Mouse (Mus musculus): ENCODE data around the gene Atg4a-ps. TPM values are rescaled to one million over a fixed set of nuclear protein-coding genes. Genes with fewer than 3 reads are reported as not detected.

Gene Atg4a-ps
- total and polyA plus RNA-seq, 2 experiments from 2014 or later: not detected

DNA sequence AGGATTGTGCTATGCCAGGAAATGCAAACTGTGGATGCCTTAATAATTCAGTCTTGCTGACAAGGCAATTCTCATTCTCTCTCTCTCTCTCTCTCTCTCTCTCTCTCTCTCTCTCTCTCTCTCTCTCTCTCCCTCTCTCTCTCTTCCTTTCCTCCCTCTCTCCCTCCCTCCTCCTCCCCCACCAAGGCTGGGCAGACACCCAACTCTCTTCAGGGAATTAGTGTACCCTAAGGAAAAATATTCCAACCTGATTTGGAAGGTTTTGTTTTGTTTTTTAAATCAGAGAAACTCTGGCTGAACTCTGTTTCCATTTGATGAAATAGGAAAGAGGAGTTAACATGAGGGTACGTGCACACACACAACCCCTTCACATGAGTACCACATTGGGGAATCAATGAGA is 44.3 kb downstream of the Atg4a-ps start:
- Histone ChIP-seq H3K4me3 (ENCODE audit: low read depth, low read length) (no peak overlapping the region), H3K9ac (replicated peaks; ENCODE audit: low read length, poor library complexity, severe bottlenecking) (no peak overlapping the region), H3K27ac (ENCODE audit: low read depth, low read length) (no peak overlapping the region), H3K9me3 (ENCODE audit: low read length) (no peaks in the 10 kb centered on the region), H3K4me1 (ENCODE audit: insufficient read depth, low read length) (no peaks in the 10 kb centered on the region), H3K4me2 (ENCODE audit: low read depth, low read length, poor library complexity, severe bottlenecking) (no peak overlapping the region), H3K27me3 (ENCODE audit: insufficient read depth, low read length) (no peaks in the 10 kb centered on the region), H3K36me3 (ENCODE audit: insufficient read depth, low read length) (no peaks in the 10 kb centered on the region)
- no peak for DNase-seq (ENCODE audit: low spot score)
- WGBS: 65% methylated on average over 1 of the region's 1 CpGs
- TF ChIP-seq CTCF (IDR thresholded peaks at IDR 0.05): no peak
- ATAC-seq (ENCODE audit: low FRiP score): no peak

DNA sequence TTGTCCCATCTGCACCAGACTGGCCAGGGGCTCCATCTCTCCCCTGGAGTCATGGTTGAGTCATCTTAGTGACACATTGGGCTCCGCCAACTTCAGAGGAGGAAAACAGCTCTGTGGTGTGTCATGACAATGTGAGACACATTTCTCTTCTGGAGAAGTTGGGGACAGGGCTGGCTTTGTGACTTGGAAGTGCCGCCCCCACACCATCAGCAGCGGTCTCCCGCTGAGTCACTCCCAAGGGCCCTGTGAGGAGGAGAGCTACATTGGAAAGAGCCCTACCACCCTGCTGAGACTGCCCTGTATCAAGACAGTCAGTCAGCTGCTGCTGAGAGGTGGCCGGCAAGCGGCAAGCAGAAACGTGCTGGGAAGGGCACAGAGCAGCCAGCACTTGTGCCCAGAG is 44.9 kb downstream of the Atg4a-ps start:
- TF ChIP-seq CTCF (IDR thresholded peaks at IDR 0.05): no peak
- Histone ChIP-seq H3K4me3 (ENCODE audit: low read depth, low read length) (no peak overlapping the region), H3K27me3 (ENCODE audit: insufficient read depth, low read length) (no peaks in the 10 kb centered on the region), H3K36me3 (ENCODE audit: insufficient read depth, low read length) (no peaks in the 10 kb centered on the region), H3K27ac (ENCODE audit: low read depth, low read length) (no peak overlapping the region), H3K4me2 (ENCODE audit: low read depth, low read length, poor library complexity, severe bottlenecking) (no peak overlapping the region), H3K4me1 (ENCODE audit: insufficient read depth, low read length) (no peaks in the 10 kb centered on the region), H3K9ac (replicated peaks; ENCODE audit: low read length, poor library complexity, severe bottlenecking) (no peak overlapping the region), H3K9me3 (ENCODE audit: low read length) (no peaks in the 10 kb centered on the region)
- no peak for ATAC-seq (ENCODE audit: low FRiP score)
- WGBS: 43% methylated on average over 7 of the region's 7 CpGs
- DNase-seq (ENCODE audit: low spot score): no peak

DNA sequence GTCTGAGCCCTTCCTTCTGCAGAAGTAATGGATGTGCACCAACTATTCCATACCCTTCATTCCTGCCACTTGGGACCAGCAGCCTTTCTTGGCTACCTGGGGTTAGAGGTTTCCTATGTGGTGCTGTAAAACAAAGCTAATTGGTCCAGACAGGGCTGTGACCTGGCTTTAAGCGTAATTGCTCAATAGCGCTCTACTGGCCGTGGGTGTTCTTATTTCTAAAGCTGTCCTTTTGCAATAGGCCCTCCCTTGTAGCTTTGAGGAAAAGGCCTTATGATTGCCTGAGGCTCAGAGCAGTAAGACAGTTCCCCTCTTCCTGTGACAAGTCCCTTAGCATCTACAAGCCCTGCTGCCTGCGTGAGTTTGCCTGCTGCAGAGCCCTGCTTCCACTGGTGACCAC is 48.3 kb downstream of the Atg4a-ps start:
- no peak overlapping the region for H3K4me2 ChIP-seq (ENCODE audit: low read depth, low read length, poor library complexity, severe bottlenecking)
- H3K36me3 ChIP-seq (ENCODE audit: insufficient read depth, low read length): no peaks in the 10 kb centered on the region
- no peak for DNase-seq (ENCODE audit: low spot score)
- no peak overlapping the region for H3K9ac ChIP-seq (replicated peaks; ENCODE audit: low read length, poor library complexity, severe bottlenecking)
- no peak overlapping the region for H3K27ac ChIP-seq (ENCODE audit: low read depth, low read length)
- H3K4me3 ChIP-seq (ENCODE audit: low read depth, low read length): no peak overlapping the region
- no peaks in the 10 kb centered on the region for H3K9me3 ChIP-seq (ENCODE audit: low read length)
- WGBS: 83% methylated on average over 4 of the region's 4 CpGs
- H3K4me1 ChIP-seq (ENCODE audit: insufficient read depth, low read length): no peaks in the 10 kb centered on the region
- ATAC-seq (ENCODE audit: low FRiP score): no peak
- no peaks in the 10 kb centered on the region for H3K27me3 ChIP-seq (ENCODE audit: insufficient read depth, low read length)
- no peak for TF ChIP-seq CTCF (IDR thresholded peaks at IDR 0.05)

DNA sequence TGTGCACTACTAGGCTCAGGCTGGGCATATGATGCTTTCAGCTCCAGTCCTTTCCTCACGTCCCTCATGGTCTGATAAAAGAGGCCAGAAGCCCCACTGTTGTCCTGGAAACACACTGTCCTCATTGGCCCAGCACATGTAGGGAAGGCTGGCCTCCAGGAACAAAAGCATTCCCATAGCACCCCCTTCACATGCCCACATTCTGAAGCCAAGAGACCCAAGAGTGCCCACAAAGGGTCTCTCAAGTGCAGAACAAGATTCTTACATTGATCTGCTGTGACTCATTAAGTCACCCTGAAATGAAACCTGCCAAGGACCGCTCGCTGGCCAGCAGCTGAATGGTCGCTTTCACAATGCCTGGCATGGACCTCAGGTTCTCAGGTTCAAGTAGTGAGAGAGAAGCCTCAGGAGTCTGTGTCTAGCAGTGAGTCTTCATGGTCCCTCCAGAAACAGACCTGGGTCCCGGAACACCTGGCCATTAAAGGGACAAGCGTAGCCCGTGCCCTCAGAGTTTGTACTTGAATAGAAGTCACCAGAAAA is 50.5 kb downstream of the Atg4a-ps start:
- no peak overlapping the region for H3K9ac ChIP-seq (replicated peaks; ENCODE audit: low read length, poor library complexity, severe bottlenecking)
- H3K9me3 ChIP-seq (ENCODE audit: low read length): no peaks in the 10 kb centered on the region
- TF ChIP-seq CTCF (IDR thresholded peaks at IDR 0.05): no peak
- H3K4me3 ChIP-seq (ENCODE audit: low read depth, low read length): no peak overlapping the region
- H3K4me1 ChIP-seq (ENCODE audit: insufficient read depth, low read length): no peaks in the 10 kb centered on the region
- 82% methylated on average over 7 of the region's 7 CpGs for WGBS
- H3K36me3 ChIP-seq (ENCODE audit: insufficient read depth, low read length): no peaks in the 10 kb centered on the region
- no peak for ATAC-seq (ENCODE audit: low FRiP score)
- H3K4me2 ChIP-seq (ENCODE audit: low read depth, low read length, poor library complexity, severe bottlenecking): no peak overlapping the region
- H3K27ac ChIP-seq (ENCODE audit: low read depth, low read length): no peak overlapping the region
- no peak for DNase-seq (ENCODE audit: low spot score)
- H3K27me3 ChIP-seq (ENCODE audit: insufficient read depth, low read length): no peaks in the 10 kb centered on the region

Small RNA genes lying within 50 kb of the gene (microRNA-seq; reads per million reads assigned to microRNA genes)
- gene Gm25325 (ENCODE audit: borderline number of aligned reads): not detected

Other genes starting within 250 kb of the Atg4a-ps start
- gene Syt6, start 70.8 kb downstream of the Atg4a-ps start, total RNA-seq (2014; rRNA removed): 29.5 and 30.7 TPM in 2 replicates
- 9.0 and 10.0 TPM in 2 replicates for gene Syt6, start 70.8 kb downstream of the Atg4a-ps start, polyA plus RNA-seq (2015; fragmentation: Nextera tagmentation; extraction: Ambion mirVana)
- gene Olfml3, start 91.9 kb upstream of the Atg4a-ps start, total RNA-seq (2014; rRNA removed): 7.5 and 9.0 TPM in 2 replicates
- 7.0 and 8.9 TPM in 2 replicates for gene Olfml3, start 91.9 kb upstream of the Atg4a-ps start, polyA plus RNA-seq (2015; fragmentation: Nextera tagmentation; extraction: Ambion mirVana)
- not detected in 2 replicates for gene Gm10964, start 93.3 kb upstream of the Atg4a-ps start, total RNA-seq (2014; rRNA removed)
- not detected in 2 replicates for gene Gm10964, start 93.3 kb upstream of the Atg4a-ps start, polyA plus RNA-seq (2015; fragmentation: Nextera tagmentation; extraction: Ambion mirVana)
- gene Hipk1, start 145.5 kb upstream of the Atg4a-ps start, total RNA-seq (2014; rRNA removed): 59.8 and 77.2 TPM in 2 replicates
- 7.2 and 7.7 TPM in 2 replicates for gene Hipk1, start 145.5 kb upstream of the Atg4a-ps start, polyA plus RNA-seq (2015; fragmentation: Nextera tagmentation; extraction: Ambion mirVana)
- 4.3 and 6.9 TPM in 2 replicates for gene Dclre1b, start 163.4 kb upstream of the Atg4a-ps start, total RNA-seq (2014; rRNA removed)
- 16.2 and 17.5 TPM in 2 replicates for gene Dclre1b, start 163.4 kb upstream of the Atg4a-ps start, polyA plus RNA-seq (2015; fragmentation: Nextera tagmentation; extraction: Ambion mirVana)
- 27.9 and 28.2 TPM in 2 replicates for gene Ap4b1, start 163.5 kb upstream of the Atg4a-ps start, total RNA-seq (2014; rRNA removed)
- 16.2 and 18.2 TPM in 2 replicates for gene Ap4b1, start 163.5 kb upstream of the Atg4a-ps start, polyA plus RNA-seq (2015; fragmentation: Nextera tagmentation; extraction: Ambion mirVana)
- 0.47 and 3.2 TPM in 2 replicates for gene Gm43064, start 163.5 kb upstream of the Atg4a-ps start, total RNA-seq (2014; rRNA removed)
- 0.09 and 0.35 TPM in 2 replicates for gene Gm43064, start 163.5 kb upstream of the Atg4a-ps start, polyA plus RNA-seq (2015; fragmentation: Nextera tagmentation; extraction: Ambion mirVana)
- gene Bcl2l15, start 186.5 kb upstream of the Atg4a-ps start, total RNA-seq (2014; rRNA removed): 2.5 TPM in 1 of 2 replicates, not detected in the other
- gene Bcl2l15, start 186.5 kb upstream of the Atg4a-ps start, polyA plus RNA-seq (2015; fragmentation: Nextera tagmentation; extraction: Ambion mirVana): 0.17 TPM in 1 of 2 replicates, not detected in the other
- 0.09 TPM in 1 of 2 replicates, not detected in the other for gene Ptpn22, start 213.7 kb upstream of the Atg4a-ps start, total RNA-seq (2014; rRNA removed)
- gene Ptpn22, start 213.7 kb upstream of the Atg4a-ps start, polyA plus RNA-seq (2015; fragmentation: Nextera tagmentation; extraction: Ambion mirVana): 0.43 and 0.64 TPM in 2 replicates